Mouse (Mus musculus): ENCODE data around the gene Gm49601. TPM values are rescaled to one million over a fixed set of nuclear protein-coding genes. Genes with fewer than 3 reads are reported as not detected.

Gene Gm49601
- total RNA-seq, 4 experiments from 2014 or later, result 3.6 to 8.5 (median 5.6) TPM

DNA sequence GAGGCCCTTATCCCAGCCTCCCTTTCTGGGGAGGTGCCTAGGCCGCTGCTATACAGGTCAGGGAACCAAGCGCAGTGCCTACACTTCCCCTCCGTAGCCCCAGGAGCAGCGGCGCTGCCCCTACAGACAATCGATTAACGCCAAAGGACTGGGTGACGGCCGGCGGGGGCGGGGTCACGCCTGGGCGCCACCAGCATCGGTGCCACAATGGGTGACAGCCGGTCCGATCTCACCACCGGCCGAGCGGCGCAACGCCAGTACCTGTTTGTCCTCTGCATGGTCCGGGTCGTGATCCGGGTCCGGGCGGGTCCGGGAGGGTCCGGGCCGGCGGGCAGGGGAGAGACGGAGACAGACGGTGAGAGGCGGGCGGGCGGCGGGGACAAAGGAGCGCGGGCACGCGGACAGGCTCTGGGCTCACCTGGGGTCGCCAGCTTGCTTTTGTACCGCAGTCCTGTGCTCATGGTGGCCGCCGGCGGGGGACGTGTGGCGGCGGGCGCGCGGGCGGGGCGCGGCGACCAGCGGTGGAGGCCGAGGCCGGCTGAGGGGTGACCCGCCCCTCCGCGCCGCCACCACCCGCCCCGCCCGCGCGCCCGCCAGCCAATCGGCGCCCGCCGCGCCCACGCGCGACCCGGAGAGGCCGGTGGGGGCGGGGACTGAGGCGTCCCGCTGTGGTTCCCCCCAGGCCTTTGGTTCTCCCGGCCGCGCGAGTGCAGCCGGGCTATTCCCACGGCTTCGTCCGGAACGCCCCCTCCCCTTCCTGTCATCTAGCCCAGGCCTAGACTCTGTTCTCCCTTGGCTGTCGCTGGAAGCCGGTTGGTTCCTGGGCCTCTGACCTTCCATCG is 3.4 kb upstream of the Gm49601 start, which contains the start of gene Sept5:
Gene Sept5, minus strand, starts transcription at position 565 of the 842 bp plus-strand sequence.
- DNase-seq, result peak; percentile 39

DNA sequence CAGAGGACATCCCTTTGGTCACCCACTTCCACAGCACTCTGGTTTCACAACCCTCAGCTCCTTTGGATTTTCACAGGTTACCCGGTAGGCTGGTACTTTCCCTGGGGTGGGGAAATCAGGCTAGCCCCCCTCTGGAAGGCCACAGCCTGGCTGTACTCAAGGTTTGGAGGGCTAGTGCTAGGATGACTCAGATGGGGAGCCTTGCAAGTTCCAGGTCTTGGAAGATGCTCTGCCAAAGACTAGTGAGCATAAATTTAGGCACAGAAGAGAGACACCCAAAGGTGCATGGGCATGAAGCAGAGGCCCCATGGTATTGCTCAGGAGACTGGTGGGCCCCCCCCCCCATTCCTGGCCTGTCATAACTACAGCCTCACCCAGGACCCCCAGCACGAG is 2.7 kb upstream of the Gm49601 start:
- DNase-seq, result no peak

DNA sequence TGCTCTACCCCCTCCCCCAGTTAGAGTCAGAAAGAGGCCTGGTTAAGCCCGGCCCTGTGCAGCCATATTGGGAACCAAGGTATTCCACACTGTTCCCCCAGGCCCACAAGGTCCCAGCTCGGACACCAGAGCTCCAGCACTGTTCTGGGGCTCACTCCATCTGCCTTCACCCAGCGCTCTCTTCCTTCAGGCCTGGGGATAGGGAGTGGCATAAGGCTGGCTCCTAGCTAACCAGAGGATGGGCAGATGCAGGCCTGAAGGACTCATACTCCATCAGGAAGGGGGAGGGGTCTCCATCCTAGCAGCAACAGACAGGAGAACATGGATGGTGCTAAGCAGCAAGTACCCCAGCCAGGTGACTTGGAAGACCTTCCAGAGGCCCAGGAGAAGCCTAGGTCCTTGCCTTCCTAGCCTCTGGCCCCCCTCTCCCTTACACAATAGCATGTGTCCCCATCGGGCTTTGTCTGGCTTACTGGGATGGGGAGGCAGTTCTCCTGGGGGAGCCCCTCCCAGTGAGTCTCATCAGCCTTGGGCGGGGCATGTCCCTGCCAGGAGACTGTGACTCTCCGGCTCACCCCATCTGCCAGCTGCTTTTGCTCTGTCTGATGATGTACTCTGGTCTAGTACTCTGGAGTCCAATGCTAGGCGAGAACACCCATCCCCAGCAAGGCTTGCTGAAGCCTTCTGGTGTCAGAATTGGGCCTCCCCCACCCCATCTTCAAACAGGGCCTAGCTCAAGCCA is 2.1 kb upstream of the Gm49601 start:
- DNase-seq, result no peak

DNA sequence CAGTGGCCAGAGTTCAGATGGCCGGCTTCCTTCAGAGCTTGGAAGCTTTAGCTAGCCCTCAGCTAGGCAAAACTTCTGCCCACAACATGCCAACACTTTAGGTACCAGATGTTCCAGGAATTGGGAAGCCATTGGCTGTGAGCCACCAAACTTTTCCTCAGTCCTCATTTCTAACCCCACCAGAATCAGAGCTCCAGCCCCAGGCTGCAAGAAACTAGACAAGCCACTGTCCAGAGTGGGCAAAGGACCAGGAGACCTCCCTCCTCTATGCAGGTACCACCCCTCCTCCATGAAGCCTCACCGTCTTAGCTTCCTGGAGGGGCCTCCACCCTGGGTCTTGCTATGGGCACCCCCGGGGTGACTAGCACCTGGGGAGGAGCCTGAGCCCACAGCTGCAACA is 936 bp upstream of the Gm49601 start:
- peak; percentile 17 for DNase-seq

DNA sequence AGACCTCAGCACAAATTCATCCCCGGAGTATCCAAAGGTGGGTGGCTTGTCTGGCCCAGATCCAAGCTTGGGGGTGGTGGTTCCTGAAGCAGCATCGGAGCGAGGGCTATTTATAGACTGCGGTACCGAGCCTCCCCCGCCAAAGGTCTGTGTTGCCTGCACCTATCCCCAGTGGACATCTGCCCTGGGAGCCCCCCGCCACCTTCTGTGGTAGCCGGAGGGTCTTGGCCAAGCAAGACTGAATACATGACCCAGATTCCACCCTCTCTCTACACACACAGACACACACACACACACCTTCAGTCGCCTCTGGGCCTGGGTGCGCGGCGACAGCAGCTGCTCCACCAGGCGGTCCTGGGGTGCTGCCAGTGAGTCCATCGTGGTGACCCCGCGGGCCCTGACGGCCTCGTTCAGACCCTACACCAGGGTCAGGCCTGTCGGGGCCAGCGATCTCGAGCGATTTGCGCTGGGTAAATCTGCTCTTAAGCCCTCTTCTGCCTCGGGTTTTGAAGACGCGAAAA is 376 bp downstream of the Gm49601 start:
- peak; percentile 15 for DNase-seq

DNA sequence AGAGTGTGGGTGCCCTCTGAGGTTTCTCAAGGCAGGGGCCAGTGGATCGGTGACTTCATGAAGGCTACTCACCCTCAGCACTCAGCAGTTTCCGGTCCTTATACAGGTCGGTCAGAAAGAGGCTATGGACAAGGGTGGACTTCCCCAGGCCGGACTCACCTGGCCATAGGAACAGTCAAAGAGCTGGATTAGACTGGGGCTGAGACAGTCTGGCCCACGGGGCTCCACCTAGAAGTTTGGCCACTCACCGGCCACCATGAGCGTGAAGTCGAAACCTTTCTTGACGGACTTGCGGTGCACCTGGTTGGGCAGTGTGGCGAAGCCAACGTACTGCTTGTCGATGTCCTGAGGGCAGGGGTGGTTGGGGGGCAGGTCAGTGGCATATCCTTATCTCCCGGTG is 1.1 kb downstream of the Gm49601 start:
- DNase-seq, result no peak

DNA sequence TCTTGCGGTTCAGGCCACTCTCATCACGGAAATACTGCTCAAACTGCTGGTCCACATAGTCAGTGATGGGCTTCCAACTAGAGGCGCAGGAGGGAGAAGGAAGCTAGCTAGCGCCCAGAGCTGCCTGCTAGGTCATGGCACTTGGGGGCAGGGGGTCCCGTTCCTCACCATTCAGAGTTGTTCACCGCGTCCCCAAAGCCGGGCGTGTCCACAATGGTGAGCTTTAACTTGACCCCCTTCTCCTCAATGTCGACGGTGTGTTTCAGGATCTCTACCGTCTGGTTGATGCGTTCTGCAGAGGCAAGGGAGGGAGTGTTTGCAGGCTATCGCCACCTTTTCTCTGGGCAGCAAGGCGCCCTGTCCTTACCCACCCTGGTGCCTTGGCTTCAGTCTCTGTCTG is 1.6 kb downstream of the Gm49601 start:
- no peak for DNase-seq

DNA sequence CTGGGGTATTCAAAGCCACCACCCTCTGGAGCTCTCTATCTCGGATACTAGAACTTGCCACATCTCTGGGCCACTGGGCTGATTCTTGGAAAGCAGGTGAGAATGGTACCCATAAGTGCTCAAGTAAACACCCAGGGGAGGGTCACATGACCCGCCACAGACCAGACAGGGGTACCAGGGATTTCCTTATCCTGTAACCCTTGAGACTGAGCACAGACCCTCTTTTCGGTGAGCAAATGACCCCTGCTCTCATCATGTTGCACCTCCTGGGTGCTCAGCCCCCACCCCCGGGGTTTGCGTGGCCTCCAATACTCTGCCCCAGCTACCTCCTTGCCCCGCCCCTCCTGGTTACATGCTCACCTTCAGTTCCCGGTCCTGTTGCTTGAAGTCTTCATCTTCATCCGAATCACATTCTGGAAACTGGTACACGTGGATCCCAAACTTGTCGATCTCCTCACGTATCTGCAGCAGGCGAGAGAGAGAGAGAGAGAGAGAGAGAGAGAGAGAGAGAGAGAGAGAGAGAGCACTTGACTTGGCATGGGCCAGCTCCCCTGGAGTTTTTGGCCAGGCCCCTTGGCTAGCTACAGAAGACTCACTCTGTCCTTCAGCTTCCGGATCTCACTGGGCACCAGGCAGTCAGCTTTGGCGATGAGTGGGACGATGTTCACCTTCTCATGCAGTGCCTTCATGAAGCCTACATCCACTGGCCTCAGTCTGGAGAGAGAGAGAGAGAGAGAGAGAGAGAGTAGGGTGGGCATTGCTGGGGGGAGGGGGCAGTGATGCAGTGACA is 2.3 kb downstream of the Gm49601 start:
- DNase-seq, result no peak

DNA sequence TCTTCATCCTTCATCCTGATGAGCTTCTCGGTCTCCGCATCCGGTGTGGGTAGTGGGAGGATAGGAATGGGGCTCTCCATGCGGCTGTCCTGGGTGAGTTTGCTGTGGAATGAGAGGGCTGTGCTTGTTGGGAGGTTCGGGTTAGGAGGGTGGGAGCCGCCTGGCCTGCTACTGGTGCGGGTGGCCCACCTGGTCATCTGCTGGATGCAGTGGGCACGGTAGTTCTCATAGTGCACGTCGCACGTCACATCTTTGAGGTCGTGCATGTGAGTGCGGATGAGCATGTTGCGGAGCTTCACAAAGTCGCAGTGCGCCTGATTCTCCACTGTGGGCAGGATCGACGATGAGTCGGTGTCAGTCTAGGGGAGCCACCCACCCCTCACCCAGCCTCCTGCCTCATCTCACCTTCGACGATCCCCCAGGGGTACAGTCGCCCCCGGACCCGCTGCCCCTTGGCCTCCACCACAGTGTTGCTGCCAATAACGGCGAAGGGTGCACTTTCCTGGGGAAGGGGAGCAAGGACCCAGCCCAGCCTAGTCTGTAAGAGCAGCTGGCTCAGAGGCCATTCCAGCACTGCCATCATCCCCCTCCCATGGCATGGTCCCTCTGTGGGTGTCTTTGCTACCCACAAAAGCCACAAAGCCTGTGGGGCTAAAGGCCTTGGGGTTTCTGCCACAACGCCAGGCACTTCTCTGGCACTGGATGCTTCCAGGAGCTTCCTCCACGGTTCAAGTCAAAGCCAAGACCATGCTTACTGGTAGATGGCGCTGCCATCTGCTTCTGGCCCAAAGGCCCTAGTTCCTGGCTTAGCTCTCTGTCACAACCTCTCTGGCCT is 3.1 kb downstream of the Gm49601 start:
- DNase-seq, result no peak

DNA sequence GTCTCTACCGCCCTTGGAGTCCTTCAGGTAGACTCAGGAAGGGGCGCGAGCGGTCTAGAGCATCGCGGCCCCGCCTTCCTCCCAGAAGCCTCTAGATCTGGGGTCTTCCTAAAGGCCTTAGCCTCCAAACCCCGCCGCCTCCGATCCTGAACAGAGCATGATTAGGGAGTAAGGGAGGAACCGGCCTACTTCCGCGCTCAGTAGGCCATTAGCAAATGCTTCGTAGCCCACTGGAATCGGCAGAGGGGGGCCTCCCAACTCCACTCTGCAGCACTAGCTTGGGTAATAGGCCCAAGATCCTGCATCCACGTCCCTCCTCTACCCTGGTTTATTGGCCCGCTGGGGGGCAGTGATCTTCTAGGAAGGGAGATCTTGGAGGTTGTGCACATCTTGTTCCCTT is 4.2 kb downstream of the Gm49601 start, which contains the start of gene Gp1bb:
Gene Gp1bb, minus strand, starts transcription at position 385 of the 400 bp plus-strand sequence.
- no peak for DNase-seq

DNA sequence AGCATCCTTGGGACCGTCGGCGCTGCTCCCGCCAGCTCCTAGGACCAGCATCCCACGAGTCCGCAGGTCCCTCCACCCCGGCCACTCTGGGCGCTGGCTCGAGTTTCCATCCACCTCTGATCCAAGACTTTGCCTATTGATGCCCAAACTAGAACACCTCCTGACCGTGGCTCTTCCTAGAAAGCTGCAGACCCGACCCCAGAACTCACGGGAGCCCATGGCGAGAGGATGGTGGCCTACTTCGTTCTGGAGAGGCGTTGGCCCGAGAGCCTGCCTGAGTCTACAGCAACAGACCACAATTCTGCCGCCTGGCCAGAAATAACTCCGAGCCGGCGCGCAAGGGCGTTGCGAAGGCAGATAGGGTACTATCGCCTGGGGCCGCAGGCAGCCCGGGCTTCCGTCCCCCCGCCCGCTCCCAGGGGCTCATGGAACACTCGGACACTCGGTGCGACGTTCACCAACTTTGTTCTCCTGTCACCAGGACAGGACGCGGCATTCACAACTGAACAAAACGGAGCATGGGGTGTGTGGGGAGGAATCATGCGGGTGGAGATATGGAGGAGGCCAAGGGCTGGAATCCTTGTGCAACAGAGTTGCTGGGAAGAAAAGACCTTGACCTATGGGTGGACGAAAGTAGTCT is 4.7 kb downstream of the Gm49601 start:
- DNase-seq, result no peak

DNA sequence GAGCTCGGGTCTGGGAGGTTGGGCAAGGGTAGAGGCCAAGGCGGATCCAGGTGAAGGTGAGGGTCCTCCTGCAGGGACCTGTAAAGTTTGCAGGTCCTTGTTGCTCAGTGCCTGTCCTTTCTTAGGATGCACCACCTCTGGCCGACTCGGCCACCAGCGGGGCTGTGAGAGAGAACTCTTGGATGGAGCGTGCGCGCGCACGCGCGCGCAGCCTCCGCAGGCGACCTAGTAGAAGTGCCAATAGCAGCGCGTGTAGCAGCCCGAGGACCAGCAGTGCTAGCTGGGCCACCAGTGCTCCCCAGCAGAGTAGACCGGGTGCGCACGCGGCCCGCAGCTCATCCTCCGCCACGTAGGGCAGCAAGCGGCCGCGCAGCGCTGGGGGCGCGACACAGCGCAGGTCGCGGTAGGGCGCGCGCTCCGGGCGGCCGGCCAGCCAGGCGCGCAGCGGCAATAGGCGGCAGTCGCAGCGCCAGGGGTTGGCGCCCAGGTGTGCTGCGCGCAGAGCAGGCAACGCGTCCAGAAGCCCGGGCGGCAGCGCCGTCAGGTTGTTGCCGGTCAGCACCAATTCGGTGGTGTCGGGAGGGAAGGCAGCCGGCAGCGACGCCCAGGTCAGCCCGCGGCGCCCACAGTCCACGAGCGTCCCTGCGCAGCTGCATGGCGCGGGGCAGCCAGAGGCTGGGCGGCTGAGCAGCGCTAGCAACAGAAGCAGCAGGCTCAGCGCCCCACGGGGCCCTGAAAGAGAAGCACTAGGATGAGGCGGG is 5.4 kb downstream of the Gm49601 start:
- DNase-seq, result no peak

DNA sequence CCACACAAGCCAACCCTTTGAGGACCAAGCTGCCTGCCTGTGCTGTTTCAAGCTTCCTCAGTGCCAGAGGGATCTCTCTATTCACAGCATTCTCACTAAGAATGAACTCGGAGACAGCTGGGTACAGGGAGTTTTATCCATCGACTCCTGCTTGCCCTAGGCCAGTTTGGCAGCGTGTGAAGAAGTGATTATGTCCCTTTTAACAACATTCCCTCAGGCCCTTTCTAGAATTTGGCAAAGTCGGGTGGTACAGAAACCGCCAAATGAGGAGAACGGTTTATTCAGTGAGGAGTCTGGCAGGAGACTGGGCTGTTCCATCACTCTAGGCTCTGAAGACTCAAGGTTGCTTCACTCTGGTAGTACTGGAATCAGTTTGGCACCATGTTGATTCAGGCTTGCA is 6.0 kb downstream of the Gm49601 start:
- DNase-seq, result no peak

DNA sequence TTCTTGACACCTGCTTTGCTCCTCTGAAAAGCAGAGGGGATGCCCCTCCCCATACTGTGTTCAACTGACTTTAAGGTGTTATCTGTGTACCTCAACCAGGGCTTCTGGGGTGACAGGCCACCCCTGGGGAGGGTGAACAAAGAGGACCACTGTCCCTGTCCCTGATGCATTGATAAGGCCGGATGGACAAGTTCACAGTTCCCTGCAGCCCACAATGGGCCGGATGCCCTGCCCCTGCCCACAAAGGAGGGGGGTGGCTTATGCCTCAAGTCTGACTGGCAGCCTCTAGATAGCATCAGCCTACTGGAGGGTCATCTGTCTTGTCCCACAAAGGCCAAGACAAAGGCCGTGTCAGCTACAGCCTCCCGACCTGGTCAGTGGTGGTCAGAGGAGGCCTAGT is 7.1 kb downstream of the Gm49601 start:
- DNase-seq, result no peak

DNA sequence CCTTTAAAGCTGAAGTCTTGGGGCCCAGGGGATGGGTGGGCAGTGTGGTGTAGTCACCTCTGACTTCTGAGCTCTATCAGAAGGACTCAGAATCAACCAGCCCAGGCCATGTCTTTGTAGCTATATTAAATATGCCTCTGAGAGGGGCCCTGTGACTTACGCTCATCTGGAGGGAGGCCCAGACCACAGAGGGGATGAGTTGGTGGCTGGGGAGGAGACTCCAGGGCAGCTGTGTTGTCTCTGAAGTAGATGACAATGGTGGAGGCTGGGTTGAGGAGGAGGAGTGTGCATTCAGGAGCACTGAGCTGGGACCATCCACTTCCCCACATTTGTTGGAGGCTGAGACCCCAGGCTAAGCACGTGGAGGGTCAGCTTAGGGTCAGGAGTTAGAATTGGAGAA is 7.9 kb downstream of the Gm49601 start:
- DNase-seq, result no peak

DNA sequence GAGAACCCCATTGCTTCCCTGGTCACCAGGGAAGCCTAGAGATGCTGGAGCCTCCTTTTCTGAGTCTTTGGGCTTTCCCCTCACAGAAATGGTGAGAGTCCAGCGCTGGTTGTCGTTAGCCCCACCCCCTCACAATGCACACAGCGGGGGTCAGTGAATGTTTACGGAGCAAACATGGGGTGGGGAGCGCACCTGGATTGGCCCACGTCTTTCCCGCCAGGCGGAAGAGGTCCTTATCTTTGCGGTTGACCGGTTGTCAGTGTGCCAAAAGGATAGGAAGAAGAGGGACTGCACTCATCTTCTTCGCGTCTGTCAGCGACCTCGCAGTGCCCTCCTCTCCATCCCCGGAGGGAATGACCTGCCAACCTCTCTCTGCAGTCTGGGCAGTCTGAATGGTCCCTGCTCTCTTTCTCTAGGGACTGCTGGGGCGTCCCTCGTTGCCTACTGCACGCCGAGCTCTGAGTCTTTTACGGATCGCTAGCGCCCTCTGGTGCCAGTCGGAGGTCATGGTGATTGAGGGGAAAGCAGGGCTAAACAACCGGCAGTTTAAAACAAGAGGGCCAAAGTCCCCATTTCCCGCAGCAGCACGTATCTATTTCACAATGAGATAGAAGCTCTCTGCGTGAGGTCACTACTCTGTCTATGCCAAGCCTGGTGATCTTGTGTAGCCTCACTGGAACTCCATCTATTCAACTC is 8.7 kb downstream of the Gm49601 start:
- DNase-seq, result peak; percentile 66

DNA sequence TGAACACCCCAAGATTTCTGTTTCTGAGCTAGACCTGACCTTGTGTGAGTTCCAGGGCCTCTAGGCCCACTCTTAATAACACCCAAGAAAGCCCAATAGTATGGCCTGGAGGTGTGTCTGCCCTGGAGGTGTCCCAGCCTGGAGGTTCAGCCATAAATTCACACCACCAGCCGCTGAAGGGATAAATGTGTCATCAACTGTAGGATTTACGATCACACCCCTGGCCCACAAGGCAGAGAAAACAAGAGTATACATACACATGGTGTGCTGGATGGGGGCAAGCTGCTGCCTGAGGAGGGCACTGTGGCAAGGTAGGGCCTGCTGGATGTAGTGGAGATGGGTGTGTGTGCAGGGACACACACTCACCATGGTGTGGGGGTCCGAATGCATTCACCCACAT is 12.9 kb downstream of the Gm49601 start:
- no peak for DNase-seq

DNA sequence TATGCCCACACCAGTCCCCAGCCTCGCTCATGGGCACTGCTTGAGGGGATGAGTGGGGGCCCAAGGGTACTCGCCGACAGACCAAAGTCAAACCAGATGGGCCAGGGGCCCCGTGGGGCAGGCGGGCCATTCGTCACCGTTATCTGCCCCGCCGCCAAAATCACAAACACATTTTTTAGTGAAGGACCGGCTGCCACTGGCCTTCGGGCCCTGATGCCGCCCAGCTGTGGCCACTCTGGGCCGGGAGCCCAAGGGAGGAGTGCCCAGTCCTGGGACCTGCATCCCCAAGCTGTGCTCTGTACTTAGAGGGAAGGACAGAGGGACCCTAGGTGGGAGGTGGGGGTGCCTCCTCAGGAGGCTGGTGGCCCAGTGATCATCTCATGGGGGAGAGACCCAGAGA is 14.5 kb downstream of the Gm49601 start:
- no peak for DNase-seq

DNA sequence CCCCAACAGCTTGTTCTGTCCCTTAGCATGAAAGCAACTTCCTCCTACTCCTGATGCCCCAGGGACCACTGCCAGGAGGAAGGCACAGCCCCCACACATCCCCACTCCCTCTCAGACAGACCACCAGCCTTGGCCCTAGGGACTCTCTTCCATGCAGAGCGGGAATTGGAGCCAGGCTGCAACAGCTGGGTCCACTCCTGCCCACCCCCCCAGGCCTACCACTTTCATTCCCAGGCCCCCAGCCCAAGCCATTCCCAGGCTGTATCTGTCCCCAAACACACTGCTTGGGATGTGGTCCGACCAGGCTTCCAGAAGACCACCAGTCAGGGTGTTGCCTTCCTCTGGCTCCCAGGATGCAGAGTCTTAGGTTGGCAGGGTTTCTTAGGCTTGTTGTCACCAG is 17.1 kb downstream of the Gm49601 start:
- no peak for DNase-seq

DNA sequence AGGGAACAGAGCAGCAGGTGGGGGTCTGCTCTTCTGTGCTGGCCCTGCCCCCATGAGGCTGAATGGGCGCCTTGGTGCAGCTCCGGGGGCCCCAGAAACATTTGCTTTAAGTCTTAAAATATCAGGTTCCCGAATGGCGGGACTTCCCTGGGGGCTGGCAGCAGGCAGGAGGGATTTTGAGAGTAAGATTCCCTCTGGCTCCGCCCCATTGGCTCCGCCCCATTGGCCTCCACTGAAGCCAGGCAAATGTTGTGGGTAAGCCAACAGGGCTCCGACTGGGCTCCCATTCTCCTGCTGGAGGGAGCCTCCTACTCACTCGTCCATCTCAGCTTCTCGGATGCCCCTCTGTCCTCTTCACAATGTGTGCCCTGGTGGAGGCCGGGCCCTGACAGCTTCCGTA is 18.0 kb downstream of the Gm49601 start:
- no peak for DNase-seq
